Mouse (Mus musculus) ZHBTc4 (cell line): ENCODE measurements around the gene Rhod.
"Not testable (repeated sequence)": the region's sequence is repeated elsewhere in the genome, so short reads cannot be mapped to it uniquely, and the experiment has no call there.

Source experiments
- DNase-seq: peaks from one replicate; pipeline ENCODE4 v3.0.0-alpha.2; 2011; ENCODE audit warnings: low read depth, low spot score

Rhod gene

GRCm38 (mm10) chr19:4409062-4409461, 30.2 kb downstream of the Rhod start:
- DNase-seq: no peak

- DNase-seq: no peak
Observed at GRCm38 (mm10) chr19:4404840-4405239, 34.4 kb downstream of the Rhod start.

GRCm38 (mm10) chr19:4398959-4399358, 40.3 kb downstream of the Rhod start:
- no peak for DNase-seq

GRCm38 (mm10) chr19:4398630-4398948, 40.6 kb downstream of the Rhod start:
- DNase-seq: no peak

- peak; percentile 66 for DNase-seq
Observed at GRCm38 (mm10) chr19:4397798-4398629, 41.2 kb downstream of the Rhod start, which contains the start of gene Kdm2a. TSS of gene Kdm2a (minus strand) at chr19:4398285.

DNA sequence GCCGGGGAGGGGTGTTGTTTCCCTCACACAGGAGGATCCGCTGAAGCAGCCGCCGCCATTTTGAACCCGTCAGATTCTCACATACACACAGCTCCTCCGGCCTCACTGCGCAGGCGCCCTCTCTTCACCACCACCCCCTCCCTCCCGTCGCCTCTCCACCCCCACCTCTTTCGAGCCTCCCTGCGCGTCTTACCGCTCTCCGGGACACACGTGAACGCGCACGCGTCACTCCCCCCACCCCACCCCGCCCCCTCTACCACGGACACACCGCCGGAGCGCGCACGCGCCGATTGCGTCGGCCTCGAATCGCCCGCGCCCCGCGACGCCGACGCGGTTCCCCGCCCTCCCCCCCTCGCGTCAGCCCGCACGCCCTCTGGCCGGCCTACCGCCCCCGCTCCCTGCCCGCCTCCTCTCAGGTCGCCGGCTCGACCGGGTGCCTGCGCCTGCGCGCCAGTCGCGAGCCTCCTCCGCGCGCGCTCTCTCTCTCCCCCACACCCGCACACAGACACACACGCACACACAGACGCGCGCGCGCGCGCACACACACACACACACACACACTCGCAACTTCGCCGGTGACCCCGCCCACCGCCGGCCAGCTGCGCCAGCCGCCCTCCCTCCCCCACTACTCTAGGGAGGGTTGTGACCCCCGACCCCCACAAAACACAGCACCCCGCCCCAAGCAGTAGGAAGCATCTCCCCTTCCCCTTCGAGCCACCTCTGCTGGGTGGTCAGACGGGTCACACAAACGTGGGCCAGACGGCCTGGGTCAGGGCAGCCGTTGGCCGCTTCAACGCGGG, 42.0 kb downstream of the Rhod start:
- DNase-seq: peak; percentile 99

DNA sequence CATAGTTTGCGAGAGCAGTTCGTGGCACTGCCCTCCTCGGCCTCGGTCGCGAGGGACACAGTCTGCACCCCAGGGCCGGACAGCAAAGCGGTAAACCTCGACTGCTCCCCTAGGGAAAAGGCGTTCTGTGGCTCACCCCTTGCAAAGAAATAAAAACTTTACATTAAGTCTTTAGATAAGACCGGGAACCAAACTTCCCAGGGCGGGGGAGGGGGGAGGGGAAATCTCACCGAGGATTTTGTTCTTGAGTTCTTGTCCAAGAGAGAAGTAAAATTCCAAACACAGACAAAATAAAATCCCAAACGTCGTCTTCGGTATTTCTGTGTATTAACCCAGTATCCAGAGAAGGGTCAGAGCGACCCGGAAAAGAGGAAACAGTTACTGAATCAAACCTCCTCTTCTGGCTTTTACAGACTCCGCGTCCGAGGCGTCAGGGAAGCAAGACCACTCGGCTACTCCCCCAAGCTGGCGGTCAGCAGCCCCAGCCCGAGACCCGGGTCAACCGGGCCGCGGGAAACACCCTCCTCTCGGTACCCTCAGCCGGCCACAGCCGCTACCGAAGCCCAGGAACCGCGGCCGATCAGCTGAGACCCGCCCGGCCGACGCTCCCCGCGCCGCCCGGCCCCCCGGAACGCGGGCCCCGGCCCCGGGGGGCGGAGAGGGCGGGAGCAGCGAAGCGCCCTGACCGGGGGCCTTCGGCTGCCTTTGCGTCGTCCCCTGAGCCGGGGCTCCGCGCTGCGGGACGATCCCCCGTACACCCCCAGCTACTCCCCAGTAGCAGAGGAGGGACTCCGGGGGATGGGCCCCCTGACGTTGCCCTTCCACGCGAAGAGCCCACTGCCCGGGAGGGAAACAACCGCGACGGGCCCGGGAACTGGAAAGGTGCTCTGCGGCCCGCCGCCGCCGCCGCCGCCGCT, 42.9 kb downstream of the Rhod start:
- peak; percentile 16 for DNase-seq

DNA sequence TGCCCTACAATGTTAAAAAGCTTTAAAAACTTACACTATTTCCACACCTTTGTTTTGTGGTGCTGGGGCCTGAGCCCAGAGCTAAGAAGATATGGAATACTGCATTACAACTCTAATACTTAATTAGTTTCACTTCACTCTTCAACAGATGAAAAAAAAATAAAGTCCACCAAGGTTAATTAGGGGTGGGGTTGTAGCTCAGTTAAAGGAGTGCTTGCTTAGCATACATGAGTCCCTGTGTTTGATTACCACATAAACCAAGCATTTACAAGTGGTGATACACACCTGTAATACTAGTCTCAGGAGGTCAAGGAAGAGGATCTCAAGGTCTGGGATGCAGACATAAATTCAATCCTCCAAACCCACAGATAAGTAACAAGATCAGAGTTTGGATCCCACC, 52.0 kb downstream of the Rhod start:
- DNase-seq: no peak

GRCm38 (mm10) chr19:4385026-4385425, 54.2 kb downstream of the Rhod start:
- no peak for DNase-seq

- DNase-seq: peak; percentile 35
Observed at GRCm38 (mm10) chr19:4384322-4384721, 54.9 kb downstream of the Rhod start.

DNA sequence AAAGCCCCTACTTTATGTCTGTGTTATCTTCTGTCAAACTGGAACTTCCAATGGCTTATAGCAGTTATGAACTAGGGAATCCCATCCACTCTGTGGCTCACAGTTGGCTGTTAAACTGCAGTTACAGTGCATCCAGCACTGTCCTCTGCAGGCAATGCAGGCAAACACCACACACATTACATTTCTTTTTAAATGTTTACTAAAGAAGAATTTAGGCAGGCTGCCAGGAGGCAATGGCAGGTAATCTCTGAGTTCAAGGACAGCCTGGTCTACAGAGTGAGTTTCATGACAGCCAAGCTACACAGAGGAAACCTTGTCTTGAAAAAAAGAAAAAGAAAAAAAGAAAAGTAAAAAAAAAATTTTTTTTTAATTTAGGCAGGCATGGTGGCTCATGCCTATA, 55.9 kb downstream of the Rhod start:
- DNase-seq: no peak

DNA sequence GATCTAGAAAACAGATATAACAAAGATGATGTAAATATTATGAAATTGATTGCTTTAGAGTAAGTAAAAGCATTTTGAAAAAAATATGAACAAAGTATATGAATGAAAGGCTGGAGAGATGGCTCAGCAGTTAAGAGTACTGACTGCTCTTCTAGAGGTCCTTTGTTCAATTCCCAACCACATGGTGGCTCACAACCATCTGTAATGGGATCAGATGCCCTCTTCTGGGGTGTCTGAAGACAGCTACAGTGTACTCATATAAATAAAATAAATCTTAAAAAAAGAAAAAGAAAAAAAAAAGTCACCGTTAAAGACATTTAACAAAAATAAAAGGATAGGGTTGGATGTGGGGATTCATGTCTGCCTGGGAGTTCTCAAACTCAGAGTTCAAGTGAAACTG, 56.9 kb downstream of the Rhod start:
- DNase-seq: not testable (repeated sequence)
